Mouse (Mus musculus): ENCODE data around the gene Tsga10. TPM values are rescaled to one million over a fixed set of nuclear protein-coding genes. Genes with fewer than 3 reads are reported as not detected.
A peak's percentile ranks its signal among the peaks of the same experiment; 100 is the strongest.
"Not testable (repeated sequence)": the region's sequence is repeated elsewhere in the genome, so short reads cannot be mapped to it uniquely, and the experiment has no call there.

The Tsga10 gene
- polyA plus RNA-seq, 1 experiment from 2014 or later, result 7.1 TPM

DNA sequence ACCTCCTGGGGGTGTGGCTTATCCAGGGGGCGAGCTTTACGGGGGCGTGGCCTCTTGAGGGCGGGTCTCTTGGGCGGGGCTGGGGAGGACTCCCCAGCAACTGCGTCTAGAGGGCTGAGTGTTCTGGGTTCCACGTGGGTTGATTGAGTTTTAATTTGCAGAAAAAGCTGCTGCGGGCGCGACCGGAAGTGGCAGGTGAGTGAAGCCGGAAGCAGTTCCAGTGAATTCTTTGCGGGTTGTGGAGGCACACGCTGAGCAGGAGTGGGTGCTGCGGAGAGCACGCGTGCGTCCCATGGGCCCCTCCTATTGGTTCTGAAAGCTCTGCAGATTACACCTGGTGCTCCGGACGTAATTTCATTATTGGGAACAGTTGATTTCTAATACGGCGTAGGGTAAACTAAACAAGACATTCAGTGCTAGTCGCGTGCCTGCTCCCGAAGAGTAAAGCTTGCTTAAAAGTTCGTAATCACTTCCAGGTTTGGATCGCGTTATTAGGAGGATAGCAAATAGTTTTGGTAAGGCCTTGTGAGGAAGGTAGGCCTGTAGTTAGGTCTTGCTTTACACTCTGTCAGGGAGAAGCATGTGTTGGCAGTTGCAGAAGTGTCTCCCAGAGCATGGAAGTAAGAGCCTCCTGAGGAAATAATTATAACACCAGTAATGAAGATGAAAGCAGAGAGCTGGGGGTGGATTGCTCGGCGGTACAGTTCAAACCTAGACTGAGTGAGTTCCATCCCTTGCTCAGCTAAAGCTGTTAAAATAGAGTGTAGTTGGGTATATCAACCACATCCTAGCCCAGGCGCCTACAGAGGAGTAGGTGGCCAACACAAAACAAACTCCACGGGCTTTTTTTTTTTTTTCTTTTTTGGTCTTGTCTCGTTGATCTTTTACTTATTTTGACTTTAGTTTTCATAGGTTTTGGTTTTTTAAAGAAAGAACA, 6.2 kb upstream of the Tsga10 start:
- H3K27me3 ChIP-seq (ENCODE audit: low read depth, poor library complexity, severe bottlenecking), result no peaks in the 10 kb centered on the region
- H3K36me3 ChIP-seq, result peaks cover 32% of the 10 kb centered on the region
- DNase-seq (ENCODE audit: low spot score), result peak; percentile 86
- 6% methylated on average over 33 of the region's 33 CpGs for WGBS
- H3K9me3 ChIP-seq (replicated peaks), result no peaks in the 10 kb centered on the region; the same call in 1 of the 2 replicates
- H3K4me1 ChIP-seq, result peaks cover 11% of the 10 kb centered on the region
- peak overlapping the region; percentile 63 for H3K4me3 ChIP-seq
- H3K27ac ChIP-seq, result peak overlapping the region; percentile 77

DNA sequence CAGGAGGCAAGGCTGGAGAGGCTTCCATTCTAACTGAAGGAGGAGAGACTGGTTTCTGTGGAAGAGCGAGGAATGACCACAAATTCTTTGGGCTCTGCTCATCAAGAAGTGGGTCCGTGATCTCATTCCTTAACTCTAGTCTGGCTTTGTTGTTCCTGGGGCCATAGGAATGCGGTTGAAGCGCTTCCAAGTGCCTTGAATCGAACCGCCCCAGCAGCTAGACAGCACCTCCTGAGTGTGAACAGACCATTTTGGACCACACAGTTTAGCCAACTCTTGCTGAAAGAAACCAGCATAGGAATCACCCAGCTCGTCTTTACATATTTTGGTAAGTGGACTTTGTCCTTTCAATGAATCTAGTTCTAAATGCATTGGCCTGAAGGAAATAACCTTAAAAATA, 5.5 kb upstream of the Tsga10 start, which contains the start of gene Lipt1:
Gene Lipt1 (plus strand): TSS at position 35 of the 400 bp plus-strand sequence.
- peaks cover 25% of the 10 kb centered on the region for H3K36me3 ChIP-seq
- peaks cover 11% of the 10 kb centered on the region for H3K4me1 ChIP-seq
- H3K4me3 ChIP-seq, result peak within 1 kb of the TSS; percentile 63
- peak within 1 kb of the TSS; percentile 77 for H3K27ac ChIP-seq
- no peaks in the 10 kb centered on the region; the same call in 1 of the 2 replicates for H3K9me3 ChIP-seq (replicated peaks)
- H3K27me3 ChIP-seq (ENCODE audit: low read depth, poor library complexity, severe bottlenecking), result no peaks in the 10 kb centered on the region
- WGBS, result 11% methylated on average over 7 of the region's 7 CpGs
- peak; percentile 37 for DNase-seq (ENCODE audit: low spot score)

DNA sequence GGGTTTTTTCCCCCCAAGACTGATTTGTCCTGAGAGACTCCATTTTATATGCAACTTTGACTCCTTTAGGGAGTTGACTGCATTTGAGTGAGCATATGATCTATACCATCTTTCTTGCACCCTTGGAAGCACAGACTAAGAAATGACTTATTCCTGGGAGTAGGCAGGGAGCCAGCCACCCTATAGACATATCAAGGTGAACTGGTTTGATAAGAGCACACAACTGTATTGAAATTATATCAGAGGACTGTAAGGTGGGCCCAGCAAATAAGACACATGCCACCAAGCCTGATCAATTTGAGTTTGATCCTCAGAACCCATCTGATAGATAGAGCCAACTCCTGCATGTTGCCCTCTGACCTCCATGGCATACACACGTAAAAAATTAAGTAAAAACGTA, 3.1 kb upstream of the Tsga10 start:
- peaks cover 11% of the 10 kb centered on the region for H3K4me1 ChIP-seq
- no peak for DNase-seq (ENCODE audit: low spot score)
- 0 out of 2 replicates have a peak, but pooled peaks cover 4% of the 10 kb centered on the region for H3K36me3 ChIP-seq
- no peak overlapping the region for H3K4me3 ChIP-seq
- no peaks in the 10 kb centered on the region for H3K9me3 ChIP-seq (replicated peaks)
- no peaks in the 10 kb centered on the region for H3K27me3 ChIP-seq (ENCODE audit: low read depth, poor library complexity, severe bottlenecking)
- H3K27ac ChIP-seq, result no peak overlapping the region
- WGBS, result 60% methylated on average over 2 of the region's 2 CpGs

- no peak overlapping the region for H3K27ac ChIP-seq
- 71% methylated on average over 10 of the region's 10 CpGs for WGBS
- peaks cover 15% of the 10 kb centered on the region for H3K4me1 ChIP-seq
- no peaks in the 10 kb centered on the region for H3K36me3 ChIP-seq
- no peak overlapping the region for H3K4me3 ChIP-seq
- H3K9me3 ChIP-seq (replicated peaks), result no peaks in the 10 kb centered on the region
- no peaks in the 10 kb centered on the region for H3K27me3 ChIP-seq (ENCODE audit: low read depth, poor library complexity, severe bottlenecking)
- no peak for DNase-seq (ENCODE audit: low spot score)
These were observed 2.4 kb upstream of the Tsga10 start for GRCm38 (mm10) chr1:37868640-37869039.

DNA sequence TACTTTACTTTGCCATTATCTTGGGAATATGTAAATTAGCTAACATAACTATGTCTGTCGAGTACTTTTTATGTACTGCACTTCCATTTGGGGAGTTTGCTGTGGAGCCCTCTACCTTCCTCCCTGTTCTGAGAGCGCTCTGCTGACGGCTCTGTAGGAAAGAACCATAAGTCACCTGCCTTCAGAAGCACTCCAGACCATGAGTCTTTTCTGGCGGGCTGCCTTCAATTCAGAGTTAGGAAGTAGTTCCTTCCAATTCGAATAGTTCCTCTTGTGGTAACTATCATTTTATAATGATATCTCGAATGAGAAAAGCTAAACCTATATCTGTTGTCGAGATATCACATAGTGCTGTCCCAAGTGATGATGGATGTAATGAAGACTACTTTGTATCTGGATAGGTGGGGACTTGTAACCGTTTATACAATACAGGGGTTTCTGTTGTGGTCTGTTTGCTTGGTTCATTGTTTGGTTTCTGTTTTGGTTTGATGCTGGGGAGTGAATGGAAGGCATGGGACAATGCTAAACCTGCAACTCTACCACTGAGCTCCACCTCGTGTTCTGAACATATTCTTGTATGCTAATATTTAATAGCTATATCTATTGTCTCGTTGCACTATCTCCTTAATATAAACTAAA, 1.6 kb upstream of the Tsga10 start:
- Histone ChIP-seq H3K27ac (no peak overlapping the region), H3K4me3 (no peak overlapping the region), H3K4me1 (peaks cover 13% of the 10 kb centered on the region), H3K27me3 (ENCODE audit: low read depth, poor library complexity, severe bottlenecking) (no peaks in the 10 kb centered on the region), H3K9me3 (replicated peaks) (no peaks in the 10 kb centered on the region), H3K36me3 (no peaks in the 10 kb centered on the region)
- 70% methylated on average over 10 of the region's 10 CpGs for WGBS
- no peak for DNase-seq (ENCODE audit: low spot score)

- 64% methylated on average over 1 of the region's 1 CpGs for WGBS
- DNase-seq (ENCODE audit: low spot score), result peak; percentile 53
- no peaks in the 10 kb centered on the region for H3K36me3 ChIP-seq
- H3K4me1 ChIP-seq, result peaks cover 8% of the 10 kb centered on the region; the same call in 1 of the 2 replicates
- H3K4me3 ChIP-seq, result no peak overlapping the region
- H3K27ac ChIP-seq, result no peak overlapping the region
- H3K27me3 ChIP-seq (ENCODE audit: low read depth, poor library complexity, severe bottlenecking), result no peaks in the 10 kb centered on the region
- no peaks in the 10 kb centered on the region for H3K9me3 ChIP-seq (replicated peaks)
These were observed 827 bp upstream of the Tsga10 start for GRCm38 (mm10) chr1:37867056-37867455.

DNA sequence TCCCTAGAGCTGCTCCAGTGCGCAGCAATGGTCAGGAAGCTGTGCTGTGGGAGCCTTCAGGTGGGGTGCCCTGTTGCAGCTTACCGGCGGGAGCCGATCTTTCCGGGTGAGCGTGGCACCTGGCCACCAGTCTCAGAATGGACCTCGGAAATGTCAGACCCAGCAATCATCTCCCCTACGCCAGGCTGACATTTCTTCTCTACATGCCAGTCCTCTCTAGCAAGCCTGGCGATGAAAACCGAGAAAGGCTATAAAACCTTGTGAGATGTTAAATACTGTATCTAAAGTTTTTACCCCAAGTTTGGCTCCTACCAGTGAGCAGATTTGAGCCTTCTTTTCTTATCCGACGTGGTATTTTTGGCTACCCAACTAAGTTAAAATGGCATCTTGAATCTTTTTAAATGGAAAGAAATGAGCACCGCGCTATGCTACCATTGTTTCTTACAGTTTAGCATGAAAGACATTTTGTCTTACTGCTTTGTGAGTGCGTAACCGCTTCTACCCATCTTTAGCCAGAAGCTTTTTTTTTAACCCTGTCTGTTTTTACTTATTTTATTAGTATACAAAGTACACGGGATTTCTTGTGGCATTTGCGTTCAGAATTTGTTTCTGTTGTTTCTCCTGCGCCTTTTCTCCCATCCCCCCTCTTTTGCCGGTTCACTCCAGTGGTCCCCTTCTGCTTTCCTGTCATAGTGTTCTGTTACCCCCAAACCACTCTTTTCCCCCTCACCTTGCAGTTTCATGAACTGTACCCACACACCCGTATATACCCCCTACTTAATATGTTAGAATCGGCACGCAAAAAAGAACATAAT, 621 bp downstream of the Tsga10 start:
- H3K9me3 ChIP-seq (replicated peaks), result no peaks in the 10 kb centered on the region
- 0 out of 2 replicates have a peak, but pooled peaks cover 4% of the 10 kb centered on the region for H3K4me1 ChIP-seq
- peak overlapping the region; percentile 74 for H3K4me3 ChIP-seq
- 14% methylated on average over 23 of the region's 23 CpGs for WGBS
- H3K36me3 ChIP-seq, result no peaks in the 10 kb centered on the region
- no peaks in the 10 kb centered on the region for H3K27me3 ChIP-seq (ENCODE audit: low read depth, poor library complexity, severe bottlenecking)
- no peak for DNase-seq (ENCODE audit: low spot score)
- peak overlapping the region; percentile 85 for H3K27ac ChIP-seq

DNA sequence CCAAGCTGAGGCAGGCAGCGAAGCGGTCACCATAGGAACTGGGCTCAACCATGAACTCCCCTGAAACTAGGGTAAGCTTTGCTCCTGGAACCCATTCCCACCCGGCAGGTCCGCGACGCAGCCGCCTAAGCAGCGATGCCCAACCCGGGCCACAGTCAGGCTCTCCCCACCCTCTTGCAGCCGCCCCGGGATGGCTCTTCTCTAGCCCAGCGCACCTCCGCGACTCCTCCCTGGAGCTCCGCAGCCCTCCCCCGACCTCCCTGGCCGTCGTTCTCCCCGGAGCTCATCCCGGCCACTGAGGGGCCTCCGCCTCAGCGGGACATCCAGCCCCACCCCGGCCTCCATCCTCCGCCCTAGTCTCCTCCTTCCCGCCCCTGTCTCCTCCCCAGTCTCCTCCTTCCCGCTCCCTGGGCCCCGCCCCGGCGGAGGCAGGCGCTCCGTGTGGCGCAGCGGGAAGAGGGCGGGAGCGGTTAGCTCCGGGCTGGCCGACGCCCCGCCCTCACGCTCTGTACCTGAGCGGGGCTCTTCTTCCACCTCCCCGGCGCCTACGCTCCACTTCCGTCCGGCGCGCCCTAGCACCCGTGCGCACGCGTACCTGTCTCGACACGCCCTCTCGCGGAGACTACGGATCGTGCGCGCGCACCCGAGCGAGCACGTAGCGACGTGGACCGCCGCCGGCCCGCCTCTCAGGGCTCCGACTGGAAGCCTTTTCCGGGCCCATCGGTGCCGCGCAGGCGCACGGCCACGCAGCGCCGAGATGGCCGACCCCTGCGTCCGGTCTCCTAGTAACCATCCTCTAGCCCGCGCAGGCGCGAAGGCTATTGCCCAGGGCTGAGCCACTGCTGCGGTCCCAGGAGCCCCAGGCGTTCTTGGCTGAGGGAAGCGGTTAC, 1.5 kb downstream of the Tsga10 start:
- DNase-seq (ENCODE audit: low spot score), result peak; percentile 99
- H3K27ac ChIP-seq, result peak overlapping the region; percentile 85
- peak overlapping the region; percentile 74 for H3K4me3 ChIP-seq
- no peaks in the 10 kb centered on the region for H3K36me3 ChIP-seq
- H3K9me3 ChIP-seq (replicated peaks), result no peaks in the 10 kb centered on the region
- under 1% methylated on average over 90 of the region's 90 CpGs for WGBS
- H3K4me1 ChIP-seq, result 0 out of 2 replicates have a peak, but pooled peaks cover 4% of the 10 kb centered on the region
- H3K27me3 ChIP-seq (ENCODE audit: low read depth, poor library complexity, severe bottlenecking), result no peaks in the 10 kb centered on the region

- no peak overlapping the region for H3K4me3 ChIP-seq
- H3K4me1 ChIP-seq, result no peaks in the 10 kb centered on the region
- H3K9me3 ChIP-seq (replicated peaks), result no peaks in the 10 kb centered on the region
- H3K27me3 ChIP-seq (ENCODE audit: low read depth, poor library complexity, severe bottlenecking), result no peaks in the 10 kb centered on the region
- no peak for DNase-seq (ENCODE audit: low spot score)
- no peaks in the 10 kb centered on the region for H3K36me3 ChIP-seq
- no peak overlapping the region for H3K27ac ChIP-seq
- 77% methylated on average over 2 of the region's 2 CpGs for WGBS
These were observed 15.5 kb downstream of the Tsga10 start for GRCm38 (mm10) chr1:37850696-37851095.

GRCm38 (mm10) chr1:37846878-37847277, 19.4 kb downstream of the Tsga10 start:
- WGBS, result 89% methylated on average over 8 of the region's 8 CpGs
- Histone ChIP-seq H3K9me3 (replicated peaks) (no peaks in the 10 kb centered on the region), H3K4me3 (no peak overlapping the region), H3K36me3 (no peaks in the 10 kb centered on the region), H3K27ac (no peak overlapping the region), H3K4me1 (no peaks in the 10 kb centered on the region), H3K27me3 (ENCODE audit: low read depth, poor library complexity, severe bottlenecking) (no peaks in the 10 kb centered on the region)
- no peak for DNase-seq (ENCODE audit: low spot score)

- no peak for DNase-seq (ENCODE audit: low spot score)
- WGBS, result 53% methylated on average over 2 of the region's 2 CpGs
- H3K36me3 ChIP-seq, result peaks cover 5% of the 10 kb centered on the region; the same call in 1 of the 2 replicates
- no peak overlapping the region for H3K4me3 ChIP-seq
- no peaks in the 10 kb centered on the region for H3K27me3 ChIP-seq (ENCODE audit: low read depth, poor library complexity, severe bottlenecking)
- H3K27ac ChIP-seq, result no peak overlapping the region
- H3K9me3 ChIP-seq (replicated peaks), result no peaks in the 10 kb centered on the region
- H3K4me1 ChIP-seq, result no peaks in the 10 kb centered on the region
These were observed 34.5 kb downstream of the Tsga10 start for GRCm38 (mm10) chr1:37831681-37832080.

DNA sequence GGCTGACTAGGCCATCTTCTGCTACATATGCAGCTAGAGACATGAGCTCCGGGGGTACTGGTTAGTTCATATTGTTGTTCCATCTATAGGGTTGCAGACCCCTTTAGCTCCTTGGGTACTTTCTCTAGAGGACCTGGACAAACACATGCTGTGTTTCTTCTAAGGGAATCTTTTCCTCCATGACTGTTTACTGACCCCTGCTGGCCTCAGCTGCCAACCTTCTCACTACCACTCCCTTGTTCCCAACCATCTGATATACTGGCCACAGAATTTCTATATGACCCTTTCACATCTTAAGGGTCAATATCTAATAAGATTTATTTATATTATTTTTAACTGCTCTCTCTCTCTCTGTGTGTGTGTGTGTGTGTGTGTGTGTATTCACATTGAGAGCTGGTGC, 63.9 kb downstream of the Tsga10 start:
- H3K36me3 ChIP-seq; H3K4me3 ChIP-seq; H3K9me3 ChIP-seq (replicated peaks); H3K27me3 ChIP-seq (ENCODE audit: low read depth, poor library complexity, severe bottlenecking); DNase-seq (ENCODE audit: low spot score); H3K4me1 ChIP-seq; H3K27ac ChIP-seq: not testable (repeated sequence)
- 91% methylated on average over 1 of the region's 1 CpGs for WGBS

Data from limb, embryonic 10.5 days (tissue).